Mouse (Mus musculus): Measurements from ENCODE around the gene Syt3. TPM values are rescaled to one million over a fixed set of nuclear protein-coding genes. Genes with fewer than 3 reads are reported as not detected.

Gene Syt3
- polyA plus RNA-seq, 1 experiment from 2014 or later = 0.70 TPM

- WGBS = 66% methylated on average over 1 of the region's 1 CpGs
- no peak overlapping the region for H3K9ac ChIP-seq (ENCODE audit: low read length)
- H3K9me3 ChIP-seq (replicated peaks; ENCODE audit: control insufficient read depth, low read length) = no peaks in the 10 kb centered on the region
- H3K4me3 ChIP-seq (ENCODE audit: low read length) = no peak overlapping the region
- H3K4me1 ChIP-seq (ENCODE audit: control insufficient read depth, insufficient read depth, low read length) = no peaks in the 10 kb centered on the region
- no peak for ATAC-seq (replicated peaks; ENCODE audit: extremely low read depth, insufficient read depth, low FRiP score)
- no peak overlapping the region for H3K27ac ChIP-seq (ENCODE audit: low read length)
- no peak overlapping the region for H3K4me2 ChIP-seq (ENCODE audit: low read depth, low read length)
- H3K36me3 ChIP-seq (ENCODE audit: control insufficient read depth, insufficient read depth) = no peaks in the 10 kb centered on the region
- peaks cover 36% of the 10 kb centered on the region for H3K27me3 ChIP-seq (ENCODE audit: control insufficient read depth, insufficient read depth, low read length)
These were observed 53.3 kb downstream of the Syt3 start for GRCm38 (mm10) chr7:44437188-44437587.

GRCm38 (mm10) chr7:44437933-44438332 lies 54.0 kb downstream of the Syt3 start:
- H3K36me3 ChIP-seq (ENCODE audit: control insufficient read depth, insufficient read depth) = no peaks in the 10 kb centered on the region
- no peak overlapping the region for H3K4me2 ChIP-seq (ENCODE audit: low read depth, low read length)
- WGBS = 74% methylated on average over 8 of the region's 8 CpGs
- H3K9ac ChIP-seq (ENCODE audit: low read length) = no peak overlapping the region
- peaks cover 38% of the 10 kb centered on the region for H3K27me3 ChIP-seq (ENCODE audit: control insufficient read depth, insufficient read depth, low read length)
- H3K9me3 ChIP-seq (replicated peaks; ENCODE audit: control insufficient read depth, low read length) = no peaks in the 10 kb centered on the region
- H3K4me1 ChIP-seq (ENCODE audit: control insufficient read depth, insufficient read depth, low read length) = no peaks in the 10 kb centered on the region
- no peak overlapping the region for H3K27ac ChIP-seq (ENCODE audit: low read length)
- H3K4me3 ChIP-seq (ENCODE audit: low read length) = no peak overlapping the region
- no peak for ATAC-seq (replicated peaks; ENCODE audit: extremely low read depth, insufficient read depth, low FRiP score)

- peaks cover 42% of the 10 kb centered on the region for H3K27me3 ChIP-seq (ENCODE audit: control insufficient read depth, insufficient read depth, low read length)
- H3K4me1 ChIP-seq (ENCODE audit: control insufficient read depth, insufficient read depth, low read length) = peaks cover 10% of the 10 kb centered on the region; the same call in 1 of the 2 replicates
- H3K9ac ChIP-seq (ENCODE audit: low read length) = no peak overlapping the region
- H3K4me3 ChIP-seq (ENCODE audit: low read length) = no peak overlapping the region
- WGBS = 71% methylated on average over 2 of the region's 2 CpGs
- H3K4me2 ChIP-seq (ENCODE audit: low read depth, low read length) = no peak overlapping the region
- H3K36me3 ChIP-seq (ENCODE audit: control insufficient read depth, insufficient read depth) = no peaks in the 10 kb centered on the region
- no peak for ATAC-seq (replicated peaks; ENCODE audit: extremely low read depth, insufficient read depth, low FRiP score)
- H3K27ac ChIP-seq (ENCODE audit: low read length) = no peak overlapping the region
- no peaks in the 10 kb centered on the region for H3K9me3 ChIP-seq (replicated peaks; ENCODE audit: control insufficient read depth, low read length)
These were observed 55.8 kb downstream of the Syt3 start for GRCm38 (mm10) chr7:44439696-44440095.

GRCm38 (mm10) chr7:44440479-44440878 lies 56.6 kb downstream of the Syt3 start:
- Histone ChIP-seq H3K4me1 (ENCODE audit: control insufficient read depth, insufficient read depth, low read length) (peaks cover 18% of the 10 kb centered on the region), H3K4me2 (ENCODE audit: low read depth, low read length) (no peak overlapping the region), H3K9ac (ENCODE audit: low read length) (no peak overlapping the region), H3K9me3 (replicated peaks; ENCODE audit: control insufficient read depth, low read length) (no peaks in the 10 kb centered on the region), H3K27me3 (ENCODE audit: control insufficient read depth, insufficient read depth, low read length) (peaks cover 46% of the 10 kb centered on the region), H3K36me3 (ENCODE audit: control insufficient read depth, insufficient read depth) (no peaks in the 10 kb centered on the region), H3K4me3 (ENCODE audit: low read length) (no peak overlapping the region), H3K27ac (ENCODE audit: low read length) (no peak overlapping the region)
- 90% methylated on average over 1 of the region's 1 CpGs for WGBS
- no peak for ATAC-seq (replicated peaks; ENCODE audit: extremely low read depth, insufficient read depth, low FRiP score)

GRCm38 (mm10) chr7:44441180-44441579 lies 57.3 kb downstream of the Syt3 start:
- H3K4me1 ChIP-seq (ENCODE audit: control insufficient read depth, insufficient read depth, low read length) = peaks cover 25% of the 10 kb centered on the region

GRCm38 (mm10) chr7:44441648-44442109 lies 57.8 kb downstream of the Syt3 start:
- Histone ChIP-seq H3K4me1 (ENCODE audit: control insufficient read depth, insufficient read depth, low read length) (peaks cover 29% of the 10 kb centered on the region), H3K27me3 (ENCODE audit: control insufficient read depth, insufficient read depth, low read length) (peaks cover 52% of the 10 kb centered on the region), H3K27ac (ENCODE audit: low read length) (peak overlapping the region; percentile 79), H3K36me3 (ENCODE audit: control insufficient read depth, insufficient read depth) (no peaks in the 10 kb centered on the region), H3K4me3 (ENCODE audit: low read length) (peak overlapping the region; percentile 62), H3K9ac (ENCODE audit: low read length) (peak overlapping the region; percentile 84), H3K4me2 (ENCODE audit: low read depth, low read length) (peak overlapping the region; percentile 69), H3K9me3 (replicated peaks; ENCODE audit: control insufficient read depth, low read length) (no peaks in the 10 kb centered on the region)
- 0% methylated on average over 14 of the region's 14 CpGs for WGBS
- peak; percentile 29 for ATAC-seq (replicated peaks; ENCODE audit: extremely low read depth, insufficient read depth, low FRiP score)

More at GRCm38 (mm10) chr7:44441180-44441579, 57.3 kb downstream of the Syt3 start:
- no peak for ATAC-seq (replicated peaks; ENCODE audit: extremely low read depth, insufficient read depth, low FRiP score)
- Histone ChIP-seq H3K4me2 (ENCODE audit: low read depth, low read length) (peak overlapping the region; percentile 69; the same call in 1 of the 2 replicates), H3K4me3 (ENCODE audit: low read length) (no peak overlapping the region; the same call in 1 of the 2 replicates), H3K27me3 (ENCODE audit: control insufficient read depth, insufficient read depth, low read length) (peaks cover 52% of the 10 kb centered on the region), H3K9ac (ENCODE audit: low read length) (no peak overlapping the region), H3K9me3 (replicated peaks; ENCODE audit: control insufficient read depth, low read length) (no peaks in the 10 kb centered on the region), H3K36me3 (ENCODE audit: control insufficient read depth, insufficient read depth) (no peaks in the 10 kb centered on the region), H3K27ac (ENCODE audit: low read length) (no peak overlapping the region)
- 7% methylated on average over 1 of the region's 1 CpGs for WGBS

- peak overlapping the region; percentile 69 for H3K4me2 ChIP-seq (ENCODE audit: low read depth, low read length)
- H3K36me3 ChIP-seq (ENCODE audit: control insufficient read depth, insufficient read depth) = no peaks in the 10 kb centered on the region
- peak overlapping the region; percentile 79 for H3K27ac ChIP-seq (ENCODE audit: low read length)
- H3K9ac ChIP-seq (ENCODE audit: low read length) = peak overlapping the region; percentile 84
- WGBS = 1% methylated on average over 13 of the region's 14 CpGs
- peak overlapping the region; percentile 62 for H3K4me3 ChIP-seq (ENCODE audit: low read length)
- ATAC-seq (replicated peaks; ENCODE audit: extremely low read depth, insufficient read depth, low FRiP score) = no peak; the same call in 1 of the 2 replicates
- no peaks in the 10 kb centered on the region for H3K9me3 ChIP-seq (replicated peaks; ENCODE audit: control insufficient read depth, low read length)
- H3K4me1 ChIP-seq (ENCODE audit: control insufficient read depth, insufficient read depth, low read length) = peaks cover 29% of the 10 kb centered on the region
- peaks cover 52% of the 10 kb centered on the region for H3K27me3 ChIP-seq (ENCODE audit: control insufficient read depth, insufficient read depth, low read length)
These were observed 58.5 kb downstream of the Syt3 start for GRCm38 (mm10) chr7:44442407-44442821.

- H3K27ac ChIP-seq (ENCODE audit: low read length) = peak overlapping the region; percentile 79
- no peaks in the 10 kb centered on the region for H3K36me3 ChIP-seq (ENCODE audit: control insufficient read depth, insufficient read depth)
- peak overlapping the region; percentile 84 for H3K9ac ChIP-seq (ENCODE audit: low read length)
- H3K4me3 ChIP-seq (ENCODE audit: low read length) = peak overlapping the region; percentile 62
- peak; percentile 37 for ATAC-seq (replicated peaks; ENCODE audit: extremely low read depth, insufficient read depth, low FRiP score)
- H3K4me2 ChIP-seq (ENCODE audit: low read depth, low read length) = peak overlapping the region; percentile 69
- H3K27me3 ChIP-seq (ENCODE audit: control insufficient read depth, insufficient read depth, low read length) = peaks cover 51% of the 10 kb centered on the region
- H3K4me1 ChIP-seq (ENCODE audit: control insufficient read depth, insufficient read depth, low read length) = peaks cover 29% of the 10 kb centered on the region
- WGBS = 11% methylated on average over 20 of the region's 20 CpGs
- H3K9me3 ChIP-seq (replicated peaks; ENCODE audit: control insufficient read depth, low read length) = no peaks in the 10 kb centered on the region
These were observed 59.6 kb downstream of the Syt3 start for GRCm38 (mm10) chr7:44443268-44444173.
